8 mouse cellular contexts compared by ENCODE assay signal in the genomic region with DNA sequence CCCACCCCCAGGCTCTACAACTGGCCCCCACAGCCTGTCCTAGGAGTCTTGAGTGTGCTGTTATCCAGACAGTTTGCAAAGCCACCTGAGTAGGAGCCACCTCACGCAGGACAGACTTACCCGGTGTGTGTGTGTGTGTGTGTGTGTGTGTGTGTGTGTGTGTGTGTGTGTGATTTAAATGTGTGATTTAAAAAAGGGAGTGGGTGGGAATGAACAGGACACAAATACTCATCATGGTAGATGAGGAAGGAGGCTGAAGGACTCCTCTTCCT. TPM values are rescaled to one million over a fixed set of nuclear protein-coding genes. Genes with fewer than 3 reads are reported as not detected.
DNase-seq lines count a peak whose midpoint lies in the region; ATAC-seq and TF ChIP-seq lines count a peak whose summit lies in the region.
"Had no signal": no experiment of that assay in that cellular context is flagged by ENCODE, and none has a peak within 500 bp of the region (broad histone marks: within the 10 kb centered on the region; RNA-seq: fewer than 3 reads in every experiment).

No protein-coding gene starts in this region.

- no peaks in the 10 kb centered on the region for H3K36me3 ChIP-seq in lung, embryonic 14.5 days (ENCODE audit: insufficient read depth)
- H3K36me3 ChIP-seq in hindbrain, embryonic 10.5 days, result no peaks in the 10 kb centered on the region
- H3K36me3 ChIP-seq in limb, embryonic 14.5 days (ENCODE audit: control insufficient read depth, insufficient read depth, low read length), result no peaks in the 10 kb centered on the region
- H3K36me3 ChIP-seq in stomach, embryonic 15.5 days, result no peaks in the 10 kb centered on the region

- peak; percentile 27; the same call in 1 of the 2 replicates for ATAC-seq in lung, embryonic 14.5 days (ENCODE audit: insufficient read depth)
- ATAC-seq in limb, embryonic 14.5 days (ENCODE audit: low FRiP score, low read depth), result peak; percentile 4; the same call in 1 of the 2 replicates
- ATAC-seq in stomach, embryonic 15.5 days (ENCODE audit: insufficient read depth, low FRiP score, low read depth), result no peak

- H3K9ac ChIP-seq in lung, embryonic 14.5 days, result no peak overlapping the region
- no peak overlapping the region for H3K9ac ChIP-seq in limb, embryonic 14.5 days (ENCODE audit: low read depth, low read length, severe bottlenecking)
- H3K9ac ChIP-seq in stomach, embryonic 15.5 days, result no peak overlapping the region

- DNase-seq in lung, embryonic 14.5 days, result no peak
- DNase-seq in lung, adult 18-20 months, result no peak
- no peak for DNase-seq in hindbrain, embryonic 10.5 days (ENCODE audit: low spot score)
- no peak for DNase-seq in limb, embryonic 14.5 days (ENCODE audit: low spot score)
- DNase-seq in spleen, postnatal 14 days (ENCODE audit: low spot score in 2 of 2), result no peak
- DNase-seq in gastrocnemius, postnatal 10 days, result no peak

- no peak for TF ChIP-seq CTCF in lung, embryonic 14.5 days (IDR thresholded peaks at IDR 0.05; ENCODE audit: low read depth)

- H3K27ac ChIP-seq in lung, embryonic 14.5 days (ENCODE audit: low read depth), result no peak overlapping the region
- H3K27ac ChIP-seq in hindbrain, embryonic 10.5 days, result peak overlapping the region; percentile 66; the same call in 1 of the 2 replicates
- no peak overlapping the region for H3K27ac ChIP-seq in limb, embryonic 14.5 days (replicated peaks; ENCODE audit: low read depth, low read length)
- H3K27ac ChIP-seq in stomach, embryonic 15.5 days, result no peak overlapping the region

- H3K4me1 ChIP-seq in lung, embryonic 14.5 days (ENCODE audit: insufficient read depth), result no peaks in the 10 kb centered on the region
- peaks cover 49% of the 10 kb centered on the region for H3K4me1 ChIP-seq in hindbrain, embryonic 10.5 days (replicated peaks)
- no peaks in the 10 kb centered on the region for H3K4me1 ChIP-seq in limb, embryonic 14.5 days (ENCODE audit: control insufficient read depth, insufficient read depth, low read length)
- 0 out of 2 replicates have a peak, but pooled peaks cover 11% of the 10 kb centered on the region for H3K4me1 ChIP-seq in stomach, embryonic 15.5 days

- no peaks in the 10 kb centered on the region for H3K9me3 ChIP-seq in lung, embryonic 14.5 days (ENCODE audit: low read depth, low read length)
- no peaks in the 10 kb centered on the region for H3K9me3 ChIP-seq in hindbrain, embryonic 10.5 days
- H3K9me3 ChIP-seq in limb, embryonic 14.5 days (ENCODE audit: control insufficient read depth, low read length), result no peaks in the 10 kb centered on the region
- no peaks in the 10 kb centered on the region for H3K9me3 ChIP-seq in stomach, embryonic 15.5 days

- WGBS in lung, embryonic 14.5 days, result 72% methylated on average over 2 of the region's 2 CpGs
- 74% methylated on average over 2 of the region's 2 CpGs for WGBS in hindbrain, embryonic 10.5 days
- 70% methylated on average over 2 of the region's 2 CpGs for WGBS in limb, embryonic 14.5 days
- 75% methylated on average over 2 of the region's 2 CpGs for WGBS in stomach, embryonic 15.5 days

- H3K4me3 ChIP-seq in lung, embryonic 14.5 days (ENCODE audit: low read depth, low read length), result no peak overlapping the region
- H3K4me3 ChIP-seq in hindbrain, embryonic 10.5 days, result no peak overlapping the region
- H3K4me3 ChIP-seq in limb, embryonic 14.5 days (replicated peaks; ENCODE audit: low read length), result no peak overlapping the region
- no peak overlapping the region for H3K4me3 ChIP-seq in stomach, embryonic 15.5 days (replicated peaks)
- H3K4me3 ChIP-seq: myocyte had no signal

- no peaks in the 10 kb centered on the region for H3K27me3 ChIP-seq in lung, embryonic 14.5 days (ENCODE audit: insufficient read depth, low read length)
- peaks cover 10% of the 10 kb centered on the region; the same call in 1 of the 2 replicates for H3K27me3 ChIP-seq in hindbrain, embryonic 10.5 days (ENCODE audit: insufficient read depth, poor library complexity, severe bottlenecking)
- H3K27me3 ChIP-seq in limb, embryonic 14.5 days (ENCODE audit: control insufficient read depth, insufficient read depth, low read length), result no peaks in the 10 kb centered on the region
- no peaks in the 10 kb centered on the region for H3K27me3 ChIP-seq in stomach, embryonic 15.5 days (replicated peaks)

- TF ChIP-seq POLR2A in limb, embryonic 14.5 days (IDR thresholded peaks at IDR 0.05; ENCODE audit: borderline replicate concordance, extremely low read depth, insufficient read depth, insufficient read length), result no peak

- no peak overlapping the region; the same call in 1 of the 2 replicates for H3K4me2 ChIP-seq in lung, embryonic 14.5 days
- peak overlapping the region; percentile 47; the same call in 1 of the 2 replicates for H3K4me2 ChIP-seq in limb, embryonic 14.5 days (replicated peaks; ENCODE audit: low read depth, low read length, severe bottlenecking)
- H3K4me2 ChIP-seq in stomach, embryonic 15.5 days, result 0 out of 2 replicates have a peak overlapping the region, but pooled peaks have one; percentile 53

RNA-seq across cellular contexts. Expression of gene Myo7a, which starts 0.6 kb away (rescaled TPM):
- 15.0 and 15.3 TPM in 2 replicates for polyA plus RNA-seq in lung, embryonic 14.5 days (2014; fragmentation: Nextera tagmentation; extraction: Ambion mirVana)
- polyA plus RNA-seq in hindbrain, embryonic 10.5 days (2016; fragmentation: Nextera tagmentation; extraction: Ambion mirVana), result 17.3 and 21.2 TPM in 2 replicates
- polyA plus RNA-seq in limb, embryonic 14.5 days (2012; rRNA removed), result 18.1 and 24.0 TPM in 2 replicates
- 8.1 and 11.3 TPM in 2 replicates for polyA plus RNA-seq in limb, embryonic 14.5 days (2014; fragmentation: Nextera tagmentation; extraction: Ambion mirVana)
- polyA plus RNA-seq in stomach, embryonic 15.5 days (2015; fragmentation: Nextera tagmentation; extraction: Ambion mirVana), result 9.3 and 11.4 TPM in 2 replicates
- total RNA-seq in gastrocnemius, postnatal 10 days (2021), result 1 to 10 TPM; 7.0 TPM

RNA-seq across cellular contexts. Expression of gene Omp, which starts 25.4 kb away (rescaled TPM):
- polyA plus RNA-seq in lung, embryonic 14.5 days (2014; fragmentation: Nextera tagmentation; extraction: Ambion mirVana), result 0.33 TPM in 1 of 2 replicates, not detected in the other
- polyA plus RNA-seq in hindbrain, embryonic 10.5 days (2016; fragmentation: Nextera tagmentation; extraction: Ambion mirVana), result 0.07 and 0.13 TPM in 2 replicates
- polyA plus RNA-seq in limb, embryonic 14.5 days (2012; rRNA removed), result 0.25 and 0.38 TPM in 2 replicates
- polyA plus RNA-seq in limb, embryonic 14.5 days (2014; fragmentation: Nextera tagmentation; extraction: Ambion mirVana), result 0.17 and 0.18 TPM in 2 replicates
- 0.68 and 0.70 TPM in 2 replicates for polyA plus RNA-seq in stomach, embryonic 15.5 days (2015; fragmentation: Nextera tagmentation; extraction: Ambion mirVana)
- under 1 TPM; 0.21 to 0.27 TPM for total RNA-seq in gastrocnemius, postnatal 10 days (2021)

RNA-seq across cellular contexts. Expression of gene Capn5, which starts 58.2 kb away (rescaled TPM):
- 4.5 and 5.4 TPM in 2 replicates for polyA plus RNA-seq in lung, embryonic 14.5 days (2014; fragmentation: Nextera tagmentation; extraction: Ambion mirVana)
- 5.6 and 9.9 TPM in 2 replicates for polyA plus RNA-seq in hindbrain, embryonic 10.5 days (2016; fragmentation: Nextera tagmentation; extraction: Ambion mirVana)
- polyA plus RNA-seq in limb, embryonic 14.5 days (2012; rRNA removed), result 9.6 and 11.3 TPM in 2 replicates
- 5.6 and 6.5 TPM in 2 replicates for polyA plus RNA-seq in limb, embryonic 14.5 days (2014; fragmentation: Nextera tagmentation; extraction: Ambion mirVana)
- 13.8 and 14.9 TPM in 2 replicates for polyA plus RNA-seq in stomach, embryonic 15.5 days (2015; fragmentation: Nextera tagmentation; extraction: Ambion mirVana)
- total RNA-seq in gastrocnemius, postnatal 10 days (2021), result 1 to 10 TPM; 4.7 TPM
